Mouse (Mus musculus): ENCODE measurements at regions not wholly inside any gene's neighbourhood (a gene's known extent, or its start where the extent isn't known, plus 50 kb on each side); places are given as distances from the start of the nearest gene placed in this dataset.

GRCm38 (mm10) chr2:105612051-105612664 lies 56.5 kb upstream of the Pax6 start:
- TF ChIP-seq EP300 (IDR thresholded peaks at IDR 0.05; ENCODE audit: low read depth), result no peak
- no peak for TF ChIP-seq CTCF (IDR thresholded peaks at IDR 0.05; ENCODE audit: low read depth)
- Histone ChIP-seq H3K4me3 (ENCODE audit: low read depth, low read length) (no peak overlapping the region), H3K4me1 (ENCODE audit: insufficient read depth) (no peaks in the 10 kb centered on the region), H3K27me3 (ENCODE audit: insufficient read depth, low read length) (0 out of 2 replicates have a peak, but pooled peaks cover 3% of the 10 kb centered on the region), H3K36me3 (replicated peaks; ENCODE audit: insufficient read depth, low read length) (no peaks in the 10 kb centered on the region), H3K4me2 (ENCODE audit: low read depth, low read length) (no peak overlapping the region), H3K27ac (ENCODE audit: low read depth) (no peak overlapping the region), H3K9me3 (ENCODE audit: low read length) (no peaks in the 10 kb centered on the region), H3K9ac (replicated peaks) (no peak overlapping the region)
- 16% methylated on average over 21 of the region's 21 CpGs for WGBS (ENCODE audit: insufficient replicate concordance)
- ATAC-seq, result no peak
- DNase-seq, result no peak

GRCm38 (mm10) chr2:105612706-105613105 lies 56.0 kb upstream of the Pax6 start:
- no peaks in the 10 kb centered on the region for H3K36me3 ChIP-seq (replicated peaks; ENCODE audit: insufficient read depth, low read length)
- H3K9me3 ChIP-seq (ENCODE audit: low read length), result no peaks in the 10 kb centered on the region
- no peak overlapping the region for H3K27ac ChIP-seq (ENCODE audit: low read depth)
- 44% methylated on average over 7 of the region's 7 CpGs for WGBS (ENCODE audit: insufficient replicate concordance)
- DNase-seq (no peak), ATAC-seq (no peak)
- no peak overlapping the region for H3K9ac ChIP-seq (replicated peaks)
- H3K4me1 ChIP-seq (ENCODE audit: insufficient read depth), result no peaks in the 10 kb centered on the region
- TF ChIP-seq CTCF (IDR thresholded peaks at IDR 0.05; ENCODE audit: low read depth) (no peak), EP300 (IDR thresholded peaks at IDR 0.05; ENCODE audit: low read depth) (no peak)
- H3K4me3 ChIP-seq (ENCODE audit: low read depth, low read length), result no peak overlapping the region
- no peak overlapping the region for H3K4me2 ChIP-seq (ENCODE audit: low read depth, low read length)
- H3K27me3 ChIP-seq (ENCODE audit: insufficient read depth, low read length), result 0 out of 2 replicates have a peak, but pooled peaks cover 3% of the 10 kb centered on the region

- ATAC-seq (no peak), DNase-seq (no peak)
- Histone ChIP-seq H3K4me3 (ENCODE audit: low read depth, low read length) (no peak overlapping the region), H3K4me1 (ENCODE audit: insufficient read depth) (no peaks in the 10 kb centered on the region), H3K27ac (ENCODE audit: low read depth) (no peak overlapping the region), H3K4me2 (ENCODE audit: low read depth, low read length) (no peak overlapping the region), H3K27me3 (ENCODE audit: insufficient read depth, low read length) (0 out of 2 replicates have a peak, but pooled peaks cover 3% of the 10 kb centered on the region), H3K9ac (replicated peaks) (no peak overlapping the region), H3K36me3 (replicated peaks; ENCODE audit: insufficient read depth, low read length) (no peaks in the 10 kb centered on the region), H3K9me3 (ENCODE audit: low read length) (no peaks in the 10 kb centered on the region)
- no peak for TF ChIP-seq EP300 (IDR thresholded peaks at IDR 0.05; ENCODE audit: low read depth)
- TF ChIP-seq CTCF (IDR thresholded peaks at IDR 0.05; ENCODE audit: low read depth), result no peak
- WGBS (ENCODE audit: insufficient replicate concordance), result 73% methylated on average over 6 of the region's 6 CpGs
These were observed 55.5 kb upstream of the Pax6 start for GRCm38 (mm10) chr2:105613243-105613642.

GRCm38 (mm10) chr2:105615891-105616733 lies 52.6 kb upstream of the Pax6 start:
- TF ChIP-seq CTCF (IDR thresholded peaks at IDR 0.05; ENCODE audit: low read depth), result peak; percentile 51; the same call in 1 of the 2 replicates
- no peak for TF ChIP-seq EP300 (IDR thresholded peaks at IDR 0.05; ENCODE audit: low read depth)
- Histone ChIP-seq H3K27ac (ENCODE audit: low read depth) (no peak overlapping the region), H3K4me1 (ENCODE audit: insufficient read depth) (no peaks in the 10 kb centered on the region), H3K27me3 (ENCODE audit: insufficient read depth, low read length) (0 out of 2 replicates have a peak, but pooled peaks cover 3% of the 10 kb centered on the region), H3K4me3 (ENCODE audit: low read depth, low read length) (no peak overlapping the region), H3K4me2 (ENCODE audit: low read depth, low read length) (peak overlapping the region; percentile 26; the same call in 1 of the 2 replicates), H3K9me3 (ENCODE audit: low read length) (no peaks in the 10 kb centered on the region), H3K36me3 (replicated peaks; ENCODE audit: insufficient read depth, low read length) (no peaks in the 10 kb centered on the region), H3K9ac (replicated peaks) (no peak overlapping the region)
- 35% methylated on average over 18 of the region's 18 CpGs for WGBS (ENCODE audit: insufficient replicate concordance)
- DNase-seq (peak; percentile 32), ATAC-seq (no peak)
